8 mouse cellular contexts compared by ENCODE assay signal in genomic region chr14:54913343-54913742, GRCm38 (mm10). TPM values are rescaled to one million over a fixed set of nuclear protein-coding genes. Genes with fewer than 3 reads are reported as not detected.
DNase-seq lines count a peak whose midpoint lies in the region; ATAC-seq and TF ChIP-seq lines count a peak whose summit lies in the region.

No protein-coding gene starts in this region.

- 13% methylated on average over 10 of the region's 10 CpGs for WGBS in lung, postnatal 0 days
- 16% methylated on average over 10 of the region's 10 CpGs for WGBS in limb, embryonic 11.5 days
- WGBS in small intestine, adult 2 months = 23% methylated on average over 10 of the region's 10 CpGs

- no peaks in the 10 kb centered on the region; the same call in 1 of the 2 replicates for H3K36me3 ChIP-seq in lung, postnatal 0 days (ENCODE audit: insufficient read depth, low read length)
- H3K36me3 ChIP-seq in limb, embryonic 11.5 days (ENCODE audit: control insufficient read depth, insufficient read depth, low read length) = peaks cover 11% of the 10 kb centered on the region
- H3K36me3 ChIP-seq in small intestine, adult 2 months (ENCODE audit: control insufficient read depth, insufficient read depth, low read length) = no peaks in the 10 kb centered on the region

- no peaks in the 10 kb centered on the region for H3K27me3 ChIP-seq in lung, postnatal 0 days (replicated peaks; ENCODE audit: insufficient read depth, low read length)
- H3K27me3 ChIP-seq in limb, embryonic 11.5 days (ENCODE audit: control insufficient read depth, insufficient read depth, low read length) = no peaks in the 10 kb centered on the region
- peaks cover 15% of the 10 kb centered on the region for H3K27me3 ChIP-seq in small intestine, adult 2 months (ENCODE audit: control insufficient read depth, insufficient read depth, low read length)

- no peaks in the 10 kb centered on the region; the same call in 1 of the 2 replicates for H3K4me1 ChIP-seq in lung, postnatal 0 days (ENCODE audit: insufficient read depth, low read depth, low read length)
- H3K4me1 ChIP-seq in limb, embryonic 11.5 days (ENCODE audit: control insufficient read depth, insufficient read depth, low read length) = peaks cover 3% of the 10 kb centered on the region; the same call in 1 of the 2 replicates
- H3K4me1 ChIP-seq in small intestine, adult 2 months (ENCODE audit: control insufficient read depth, insufficient read depth, insufficient read length, low read length) = peaks cover 6% of the 10 kb centered on the region

- no peaks in the 10 kb centered on the region for H3K9me3 ChIP-seq in lung, postnatal 0 days (ENCODE audit: low read length)
- no peaks in the 10 kb centered on the region for H3K9me3 ChIP-seq in limb, embryonic 11.5 days (ENCODE audit: control insufficient read depth, low read length)

- peak overlapping the region; percentile 100 for H3K4me2 ChIP-seq in lung, postnatal 0 days (replicated peaks; ENCODE audit: low read depth, low read length)
- H3K4me2 ChIP-seq in limb, embryonic 11.5 days (ENCODE audit: low read depth, severe bottlenecking) = peak overlapping the region; percentile 84

- peak; percentile 38 for DNase-seq in cerebellum, adult 8-10 months
- DNase-seq in cerebellum, postnatal 4 days (ENCODE audit: low spot score in 2 of 2) = no peak
- DNase-seq in lung, postnatal 0 days (ENCODE audit: low spot score) = no peak
- no peak for DNase-seq in lung, postnatal 14 days
- no peak for DNase-seq in limb, embryonic 11.5 days (ENCODE audit: low spot score)
- no peak for DNase-seq in ovary, postnatal 10 days (ENCODE audit: low spot score)
- no peak for DNase-seq in natural killer cell, adult 2 months (ENCODE audit: low spot score in 2 of 2)

- no peak for TF ChIP-seq CTCF in lung, postnatal 0 days (IDR thresholded peaks at IDR 0.05)
- TF ChIP-seq CTCF in small intestine, adult 2 months (IDR thresholded peaks at IDR 0.05; ENCODE audit: extremely low read depth, insufficient read length, insufficient replicate concordance, low read depth, low read length) = no peak

- ATAC-seq in lung, postnatal 0 days = no peak
- no peak for ATAC-seq in limb, embryonic 11.5 days (ENCODE audit: insufficient number of reproducible peaks, low FRiP score, low TSS enrichment, low read depth)

- no peak overlapping the region for H3K27ac ChIP-seq in lung, postnatal 0 days (ENCODE audit: low read length)
- no peak overlapping the region; the same call in 1 of the 2 replicates for H3K27ac ChIP-seq in limb, embryonic 11.5 days (replicated peaks; ENCODE audit: low read depth, low read length)
- H3K27ac ChIP-seq in small intestine, adult 2 months (ENCODE audit: insufficient read depth, low read depth, low read length) = no peak overlapping the region

- no peak for TF ChIP-seq POLR2A in small intestine, adult 2 months (IDR thresholded peaks at IDR 0.05; ENCODE audit: low read depth, low read length)

- peak overlapping the region; percentile 80 for H3K4me3 ChIP-seq in lung, postnatal 0 days (ENCODE audit: low read depth, low read length)
- H3K4me3 ChIP-seq in limb, embryonic 11.5 days (ENCODE audit: low read depth, low read length) = peak overlapping the region; percentile 96
- peak overlapping the region; percentile 72 for H3K4me3 ChIP-seq in small intestine, adult 2 months (ENCODE audit: low read depth, low read length)

- H3K9ac ChIP-seq in lung, postnatal 0 days (replicated peaks; ENCODE audit: low read depth) = peak overlapping the region; percentile 59; the same call in 1 of the 2 replicates
- H3K9ac ChIP-seq in limb, embryonic 11.5 days (ENCODE audit: low read length) = peak overlapping the region; percentile 92

- no peak for TF ChIP-seq EP300 in lung, postnatal 0 days (IDR thresholded peaks at IDR 0.05)

RNA-seq across cellular contexts. Expression of gene Slc22a17, which starts 0.4 kb away (rescaled TPM):
- 13.6 and 13.8 TPM in 2 replicates for polyA plus RNA-seq in lung, postnatal 0 days (2015; fragmentation: Nextera tagmentation; extraction: Ambion mirVana)
- polyA plus RNA-seq in limb, embryonic 11.5 days (2014; fragmentation: Nextera tagmentation; extraction: Ambion mirVana) = 35.5 and 46.0 TPM in 2 replicates
- polyA plus RNA-seq in small intestine, adult 2 months (2012; rRNA removed) = 15.2 and 18.0 TPM in 2 replicates

RNA-seq across cellular contexts. Expression of gene Efs, which starts 12.6 kb away (rescaled TPM):
- polyA plus RNA-seq in lung, postnatal 0 days (2015; fragmentation: Nextera tagmentation; extraction: Ambion mirVana) = 8.1 and 8.5 TPM in 2 replicates
- polyA plus RNA-seq in limb, embryonic 11.5 days (2014; fragmentation: Nextera tagmentation; extraction: Ambion mirVana) = 42.7 and 44.6 TPM in 2 replicates
- 5.4 and 5.7 TPM in 2 replicates for polyA plus RNA-seq in small intestine, adult 2 months (2012; rRNA removed)

RNA-seq across cellular contexts. Expression of gene Il25, which starts 19.2 kb away (rescaled TPM):
- polyA plus RNA-seq in lung, postnatal 0 days (2015; fragmentation: Nextera tagmentation; extraction: Ambion mirVana) = not detected in 2 replicates
- polyA plus RNA-seq in limb, embryonic 11.5 days (2014; fragmentation: Nextera tagmentation; extraction: Ambion mirVana) = not detected in 2 replicates
- polyA plus RNA-seq in small intestine, adult 2 months (2012; rRNA removed) = 0.53 and 1.1 TPM in 2 replicates

RNA-seq across cellular contexts. Expression of gene Pabpn1, which starts 21.0 kb away (rescaled TPM):
- 64.4 and 66.1 TPM in 2 replicates for polyA plus RNA-seq in lung, postnatal 0 days (2015; fragmentation: Nextera tagmentation; extraction: Ambion mirVana)
- polyA plus RNA-seq in limb, embryonic 11.5 days (2014; fragmentation: Nextera tagmentation; extraction: Ambion mirVana) = 158 and 177 TPM in 2 replicates
- polyA plus RNA-seq in small intestine, adult 2 months (2012; rRNA removed) = 19.7 and 36.0 TPM in 2 replicates

RNA-seq across cellular contexts. Expression of gene Cmtm5, which starts 22.7 kb away (rescaled TPM):
- 0.21 and 0.40 TPM in 2 replicates for polyA plus RNA-seq in lung, postnatal 0 days (2015; fragmentation: Nextera tagmentation; extraction: Ambion mirVana)
- polyA plus RNA-seq in limb, embryonic 11.5 days (2014; fragmentation: Nextera tagmentation; extraction: Ambion mirVana) = 1.8 and 3.2 TPM in 2 replicates
- 0.46 and 0.93 TPM in 2 replicates for polyA plus RNA-seq in small intestine, adult 2 months (2012; rRNA removed)
